Mouse (Mus musculus) heart, embryonic 13.5 days (tissue): ENCODE measurements at regions not wholly inside any gene's neighbourhood (a gene's known extent, or its start where the extent isn't known, plus 50 kb on each side); places are given as distances from the start of the nearest gene placed in this dataset.

Experiments
- ATAC-seq: fragments of 200-750 bp; cut with Nextera tagmentation; 2 replicates; pipeline ENCODE4 v1.8.0; 2017; ENCODE audit warnings: moderate TSS enrichment; ENCODE audit not compliant: insufficient number of reproducible peaks, low FRiP score, low TSS enrichment; ENCODE audit errors: extremely low read depth
- H3K27ac ChIP-seq: fragments of 300-500 bp; sonication (generic); replicated peaks from 2 replicates; pipeline ENCODE4 v1.5.1; 2015; ENCODE audit warnings: moderate library complexity, mild to moderate bottlenecking, inconsistent platforms
- H3K27me3 ChIP-seq: fragments of 300-500 bp; sonication (generic); replicated peaks from 2 replicates; pipeline ENCODE4 v1.6.1; 2015; ENCODE audit warnings: mild to moderate bottlenecking, inconsistent platforms
- H3K36me3 ChIP-seq: fragments of 300-500 bp; sonication (generic); 2 replicates; pipeline ENCODE4 v1.6.1; 2015; ENCODE audit warnings: mild to moderate bottlenecking, inconsistent platforms
- H3K4me1 ChIP-seq: fragments of 300-500 bp; sonication (generic); 2 replicates; pipeline ENCODE4 v1.6.1; 2015; ENCODE audit warnings: inconsistent platforms
- H3K4me2 ChIP-seq: fragments of 300-500 bp; sonication (generic); 2 replicates; pipeline ENCODE4 v1.6.1; 2015; ENCODE audit warnings: inconsistent platforms, mild to moderate bottlenecking, moderate library complexity
- H3K4me3 ChIP-seq: fragments of 300-500 bp; sonication (generic); 2 replicates; pipeline ENCODE4 v1.5.1; 2015; ENCODE audit warnings: moderate library complexity, mild to moderate bottlenecking, inconsistent platforms
- H3K9ac ChIP-seq: fragments of 300-500 bp; sonication (generic); 2 replicates; pipeline ENCODE4 v1.6.1; 2015; ENCODE audit warnings: inconsistent platforms, mild to moderate bottlenecking, moderate library complexity
- H3K9me3 ChIP-seq: fragments of 300-500 bp; sonication (generic); 2 replicates; pipeline ENCODE4 v1.6.1; 2016; ENCODE audit warnings: inconsistent platforms
- WGBS: fragments of 180-500 bp; shearing (Covaris S2); methylation state at CpG from one replicate; pipeline ENCODE4 v1.1.7; 2015; ENCODE audit warnings: mixed read lengths; 5-methylcytosine and 5-hydroxymethylcytosine counted together

DNA sequence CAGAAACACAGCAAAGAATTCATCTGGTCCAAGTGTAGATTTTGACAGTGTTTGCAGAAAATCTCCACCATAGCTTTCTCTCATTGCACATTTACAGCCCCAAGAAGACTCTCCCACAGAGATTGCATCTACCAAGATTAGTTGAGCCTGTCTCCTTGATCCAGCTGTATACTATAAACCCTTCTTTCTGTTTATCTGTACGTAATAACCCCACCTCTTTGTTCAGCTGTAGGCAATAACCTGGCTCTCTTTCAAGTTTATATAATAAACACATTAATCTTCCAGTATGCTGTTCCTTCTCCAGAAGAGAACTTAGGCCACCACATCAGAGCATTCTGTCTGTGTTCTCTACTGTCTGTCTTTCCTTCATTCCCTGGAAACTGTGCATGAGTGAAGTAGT, 594.9 kb upstream of the Fam92a start:
- Histone ChIP-seq H3K4me1 (no peaks in the 10 kb centered on the region), H3K4me2 (no peak overlapping the region), H3K36me3 (no peaks in the 10 kb centered on the region), H3K27ac (no peak overlapping the region), H3K27me3 (no peaks in the 10 kb centered on the region), H3K9ac (no peak overlapping the region), H3K9me3 (no peaks in the 10 kb centered on the region), H3K4me3 (no peak overlapping the region)
- no peak for ATAC-seq
- WGBS: 64% methylated on average over 1 of the region's 1 CpGs

- 45% methylated on average over 2 of the region's 2 CpGs for WGBS
- Histone ChIP-seq H3K4me1 (no peaks in the 10 kb centered on the region), H3K36me3 (no peaks in the 10 kb centered on the region), H3K4me2 (no peak overlapping the region), H3K27ac (no peak overlapping the region), H3K27me3 (no peaks in the 10 kb centered on the region), H3K4me3 (no peak overlapping the region), H3K9ac (no peak overlapping the region), H3K9me3 (no peaks in the 10 kb centered on the region)
- ATAC-seq: no peak
Measured at GRCm38 (mm10) chr4:12750817-12751216, 579.0 kb upstream of the Fam92a start.

DNA sequence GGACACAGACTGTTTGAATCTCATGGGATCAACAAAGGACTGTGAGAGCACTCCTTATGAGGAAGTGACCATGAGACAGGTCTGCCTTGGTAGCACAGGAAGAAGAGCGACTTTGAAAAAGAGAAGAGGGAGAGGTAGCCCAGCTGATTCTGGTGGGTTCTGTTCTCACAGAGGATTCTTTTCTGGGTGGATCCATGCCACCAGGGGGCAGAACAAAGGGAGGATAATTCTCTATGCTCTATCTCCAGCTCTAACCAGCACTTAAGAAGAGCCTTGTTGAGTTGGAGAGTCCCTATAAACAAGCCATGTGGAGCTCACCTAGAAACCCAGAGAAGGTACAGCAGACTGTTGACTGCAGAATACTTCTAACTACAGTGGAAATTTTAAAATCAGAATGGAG, 578.1 kb upstream of the Fam92a start:
- H3K4me1 ChIP-seq: no peaks in the 10 kb centered on the region
- no peaks in the 10 kb centered on the region for H3K9me3 ChIP-seq
- no peak overlapping the region for H3K9ac ChIP-seq
- no peaks in the 10 kb centered on the region for H3K27me3 ChIP-seq
- H3K36me3 ChIP-seq: no peaks in the 10 kb centered on the region
- H3K4me3 ChIP-seq: no peak overlapping the region
- H3K27ac ChIP-seq: no peak overlapping the region
- 83% methylated on average over 1 of the region's 1 CpGs for WGBS
- no peak overlapping the region for H3K4me2 ChIP-seq
- ATAC-seq: no peak

GRCm38 (mm10) chr4:12743714-12744327, 572.0 kb upstream of the Fam92a start:
- Histone ChIP-seq H3K9ac (no peak overlapping the region), H3K36me3 (no peaks in the 10 kb centered on the region), H3K9me3 (no peaks in the 10 kb centered on the region), H3K4me2 (no peak overlapping the region), H3K4me3 (no peak overlapping the region), H3K27me3 (no peaks in the 10 kb centered on the region), H3K27ac (no peak overlapping the region), H3K4me1 (no peaks in the 10 kb centered on the region)
- WGBS: 68% methylated on average over 5 of the region's 5 CpGs
- no peak for ATAC-seq

- Histone ChIP-seq H3K4me1 (no peaks in the 10 kb centered on the region), H3K27me3 (no peaks in the 10 kb centered on the region)
- 60% methylated on average over 3 of the region's 3 CpGs for WGBS
Measured at GRCm38 (mm10) chr4:12736411-12736810, 564.6 kb upstream of the Fam92a start.

DNA sequence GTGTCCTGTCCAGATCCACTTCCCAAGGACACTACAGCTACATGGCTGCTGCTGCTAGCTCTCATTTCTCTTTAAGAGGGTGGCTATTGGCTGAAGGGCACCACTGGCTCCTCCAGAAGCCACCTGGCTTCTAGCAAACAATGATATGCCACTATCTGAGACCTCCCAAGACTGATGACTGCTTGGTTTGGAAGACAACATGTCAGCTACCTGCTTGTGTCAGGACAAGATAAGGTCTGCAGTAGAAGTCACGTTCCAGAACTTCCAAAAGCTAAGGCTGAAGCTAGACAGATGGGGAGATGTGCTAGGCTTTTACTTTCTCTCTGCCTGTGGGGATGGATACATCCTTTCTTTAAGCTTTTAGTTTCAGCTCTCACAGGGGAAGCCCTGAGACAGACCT, 528.4 kb upstream of the Fam92a start:
- Histone ChIP-seq H3K9me3 (no peaks in the 10 kb centered on the region), H3K27me3 (no peaks in the 10 kb centered on the region), H3K4me2 (no peak overlapping the region), H3K27ac (no peak overlapping the region), H3K4me3 (no peak overlapping the region), H3K36me3 (no peaks in the 10 kb centered on the region), H3K4me1 (no peaks in the 10 kb centered on the region), H3K9ac (no peak overlapping the region)
- 15% methylated on average over 1 of the region's 1 CpGs for WGBS
- ATAC-seq: no peak

More at GRCm38 (mm10) chr4:12736411-12736810, 564.6 kb upstream of the Fam92a start:
- no peaks in the 10 kb centered on the region for H3K36me3 ChIP-seq
- H3K27ac ChIP-seq: no peak overlapping the region
- no peak overlapping the region for H3K9ac ChIP-seq
- H3K9me3 ChIP-seq: no peaks in the 10 kb centered on the region
- H3K4me2 ChIP-seq: no peak overlapping the region
- ATAC-seq: no peak
- no peak overlapping the region for H3K4me3 ChIP-seq

DNA sequence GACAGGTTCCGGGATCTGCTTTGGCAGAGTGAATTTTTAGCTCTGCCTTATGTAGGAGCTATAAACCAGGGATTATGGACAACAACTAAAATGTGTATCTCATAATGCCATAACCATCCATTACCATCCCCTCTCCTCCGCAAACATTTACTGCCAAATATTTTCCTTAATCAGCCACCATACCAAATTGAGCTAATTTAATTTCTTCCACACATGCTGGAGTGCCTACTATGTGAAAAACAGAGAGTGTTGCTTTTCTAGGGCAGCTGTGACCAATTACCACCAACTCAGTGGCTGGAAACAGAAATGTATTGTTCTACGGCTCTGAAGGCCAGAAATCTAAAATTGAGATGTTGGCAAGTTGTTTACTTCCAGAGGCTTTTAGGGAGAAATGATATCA, 506.0 kb upstream of the Fam92a start:
- no peaks in the 10 kb centered on the region for H3K9me3 ChIP-seq
- no peak overlapping the region for H3K27ac ChIP-seq
- H3K27me3 ChIP-seq: no peaks in the 10 kb centered on the region
- no peaks in the 10 kb centered on the region for H3K36me3 ChIP-seq
- 80% methylated on average over 3 of the region's 3 CpGs for WGBS
- no peak for ATAC-seq
- no peak overlapping the region for H3K4me3 ChIP-seq
- H3K4me1 ChIP-seq: no peaks in the 10 kb centered on the region
- no peak overlapping the region for H3K4me2 ChIP-seq
- H3K9ac ChIP-seq: no peak overlapping the region

DNA sequence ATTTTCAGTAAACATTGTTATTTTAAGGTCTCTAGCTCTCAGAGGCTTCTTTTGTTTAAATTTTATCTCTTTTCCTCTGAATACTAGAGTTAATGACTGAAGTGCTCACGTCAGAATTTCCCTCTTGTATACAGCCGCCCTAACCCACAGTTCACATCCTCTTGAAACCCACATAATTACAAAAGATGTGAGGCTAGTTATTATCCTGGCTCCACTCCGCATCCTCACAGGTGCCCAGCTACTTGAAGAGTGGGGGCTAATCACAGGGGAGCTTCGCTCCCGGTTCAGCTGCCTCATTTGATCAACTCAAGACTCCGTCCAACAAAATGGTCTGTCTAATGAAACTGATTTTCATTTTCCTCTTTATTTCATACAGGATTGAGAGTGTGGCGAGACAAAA, 499.6 kb upstream of the Fam92a start:
- no peak for ATAC-seq

DNA sequence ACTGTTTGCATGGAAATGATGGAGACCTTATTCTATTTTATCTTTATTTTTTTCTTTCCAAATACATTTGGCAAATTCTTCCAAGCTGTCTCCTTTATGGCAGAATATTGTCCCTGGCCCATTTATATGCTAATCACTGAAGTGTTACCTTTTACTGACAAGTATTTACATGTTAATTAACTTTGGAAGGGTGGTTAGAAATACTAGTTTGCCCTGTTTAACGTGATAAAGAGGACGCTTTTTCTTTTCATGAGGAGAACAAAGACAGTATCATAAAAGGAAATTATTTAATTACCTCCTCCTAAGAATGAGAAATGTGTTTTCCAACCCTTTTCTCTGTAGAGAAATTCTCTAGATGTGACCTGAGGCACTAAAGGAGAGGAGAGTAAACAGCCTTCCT, 491.4 kb upstream of the Fam92a start:
- Histone ChIP-seq H3K4me3 (no peak overlapping the region), H3K9ac (no peak overlapping the region), H3K4me2 (no peak overlapping the region), H3K27me3 (no peaks in the 10 kb centered on the region), H3K9me3 (no peaks in the 10 kb centered on the region), H3K4me1 (no peaks in the 10 kb centered on the region), H3K27ac (no peak overlapping the region), H3K36me3 (no peaks in the 10 kb centered on the region)
- WGBS: 37% methylated on average over 2 of the region's 2 CpGs
- no peak for ATAC-seq

More for the DNA sequence above, 499.6 kb upstream of the Fam92a start:
- Histone ChIP-seq H3K9ac (no peak overlapping the region), H3K4me1 (no peaks in the 10 kb centered on the region), H3K36me3 (no peaks in the 10 kb centered on the region), H3K9me3 (no peaks in the 10 kb centered on the region), H3K4me2 (no peak overlapping the region), H3K27me3 (no peaks in the 10 kb centered on the region), H3K27ac (no peak overlapping the region), H3K4me3 (no peak overlapping the region)
- 72% methylated on average over 7 of the region's 7 CpGs for WGBS

GRCm38 (mm10) chr4:12662683-12663082, 490.9 kb upstream of the Fam92a start:
- ATAC-seq: no peak
- no peaks in the 10 kb centered on the region for H3K9me3 ChIP-seq
- no peak overlapping the region for H3K4me3 ChIP-seq
- no peaks in the 10 kb centered on the region for H3K27me3 ChIP-seq
- H3K27ac ChIP-seq: no peak overlapping the region
- H3K4me2 ChIP-seq: no peak overlapping the region
- no peak overlapping the region for H3K9ac ChIP-seq
- no peaks in the 10 kb centered on the region for H3K4me1 ChIP-seq
- no peaks in the 10 kb centered on the region for H3K36me3 ChIP-seq
- WGBS: 65% methylated on average over 1 of the region's 1 CpGs

DNA sequence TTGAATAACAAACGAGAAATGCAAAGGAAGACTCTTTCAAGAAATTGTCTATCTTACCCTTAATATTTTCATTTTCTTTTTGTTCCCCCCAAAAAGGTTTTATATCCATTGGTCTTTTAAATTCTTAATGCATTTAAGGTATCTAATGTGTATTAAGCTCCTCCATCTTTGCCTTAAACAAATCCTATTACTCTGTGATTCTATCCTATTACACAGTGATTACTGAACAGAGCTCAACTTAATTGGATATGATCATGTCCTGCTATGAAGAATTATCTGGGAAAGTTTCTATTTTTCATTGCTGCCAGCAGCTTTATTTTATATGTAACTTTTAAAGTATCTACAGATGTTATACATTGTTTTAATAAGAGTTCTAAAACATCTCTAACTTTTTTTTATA, 487.3 kb upstream of the Fam92a start:
- H3K4me2 ChIP-seq: no peak overlapping the region
- no peak for ATAC-seq
- no peak overlapping the region for H3K27ac ChIP-seq
- H3K4me1 ChIP-seq: 0 out of 2 replicates have a peak, but pooled peaks cover 3% of the 10 kb centered on the region
- H3K27me3 ChIP-seq: no peaks in the 10 kb centered on the region
- H3K9me3 ChIP-seq: no peaks in the 10 kb centered on the region
- H3K36me3 ChIP-seq: no peaks in the 10 kb centered on the region
- 68% methylated on average over 1 of the region's 1 CpGs for WGBS
- no peak overlapping the region for H3K4me3 ChIP-seq
- no peak overlapping the region for H3K9ac ChIP-seq

GRCm38 (mm10) chr4:12658594-12658993, 486.8 kb upstream of the Fam92a start:
- Histone ChIP-seq H3K4me3 (no peak overlapping the region), H3K4me1 (0 out of 2 replicates have a peak, but pooled peaks cover 3% of the 10 kb centered on the region), H3K36me3 (no peaks in the 10 kb centered on the region), H3K27ac (no peak overlapping the region), H3K27me3 (no peaks in the 10 kb centered on the region), H3K9me3 (no peaks in the 10 kb centered on the region), H3K4me2 (no peak overlapping the region), H3K9ac (no peak overlapping the region)
- 38% methylated on average over 6 of the region's 6 CpGs for WGBS
- no peak for ATAC-seq
